Mouse (Mus musculus) lung, postnatal 4 days (tissue): ENCODE measurements at regions not wholly inside any gene's neighbourhood (a gene's known extent, or its start where the extent isn't known, plus 50 kb on each side); places are given as distances from the start of the nearest gene placed in this dataset.

Source experiments
- DNase-seq, 2 experiments: peaks; one replicate each; pipeline ENCODE4 v3.0.0; 2021

- no peak for DNase-seq
These were observed 78.2 kb upstream of the Phyhipl start for GRCm38 (mm10) chr10:70733956-70734355.

GRCm38 (mm10) chr10:70733478-70733877 lies 77.7 kb upstream of the Phyhipl start:
- no peak for DNase-seq

GRCm38 (mm10) chr10:70725091-70725490 lies 69.3 kb upstream of the Phyhipl start:
- no peak for DNase-seq

- no peak for DNase-seq
These were observed 67.0 kb upstream of the Phyhipl start for GRCm38 (mm10) chr10:70722783-70723182.

- DNase-seq, result no peak
These were observed 66.6 kb upstream of the Phyhipl start for GRCm38 (mm10) chr10:70722381-70722780.

- DNase-seq, result no peak
These were observed 61.7 kb upstream of the Phyhipl start for GRCm38 (mm10) chr10:70717464-70717863.

GRCm38 (mm10) chr10:70717025-70717424 lies 61.3 kb upstream of the Phyhipl start:
- DNase-seq, result peak; percentile 8 to 23

- no peak for DNase-seq
These were observed 57.5 kb upstream of the Phyhipl start for GRCm38 (mm10) chr10:70713306-70713705.

GRCm38 (mm10) chr10:70708806-70709205 lies 53.0 kb upstream of the Phyhipl start:
- no peak for DNase-seq
